Mouse (Mus musculus) CD8-positive naive resting alpha-beta T cell, adult 57 days (primary cell): ENCODE measurements around the gene Gm11639. TPM values are rescaled to one million over a fixed set of nuclear protein-coding genes. Genes with fewer than 3 reads are reported as not detected.

ENCODE experiments used
- total RNA-seq: library from RNA; stranded (reverse); gene quantifications from one replicate; pipeline ENCODE4 v1.2.4, GENCODE M21; 2023

Gene Gm11639
- not detected for total RNA-seq

DNA sequence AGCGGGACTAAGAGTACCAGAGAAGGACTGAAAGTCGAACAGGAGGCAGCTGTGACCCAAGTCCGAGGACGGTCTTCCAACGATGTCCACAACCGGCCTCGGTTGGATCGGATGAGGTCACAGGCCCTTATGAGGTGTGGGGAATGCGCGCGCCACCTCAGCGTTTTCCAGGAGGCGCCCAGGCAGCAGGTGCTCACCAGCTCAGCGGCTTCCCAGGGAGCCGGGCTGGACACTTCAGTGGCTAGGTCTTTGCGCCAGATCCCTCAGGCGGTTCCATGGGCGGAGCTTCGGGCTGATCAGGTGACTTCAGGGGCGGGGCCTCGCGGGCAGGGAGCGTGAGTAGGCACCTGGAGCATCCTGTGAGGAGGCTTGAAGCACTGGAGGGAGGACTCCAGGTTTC lies at the start of gene Gm11639:
Gm11639 (plus strand) TSS at position 160 of the 400 bp plus-strand sequence.

DNA sequence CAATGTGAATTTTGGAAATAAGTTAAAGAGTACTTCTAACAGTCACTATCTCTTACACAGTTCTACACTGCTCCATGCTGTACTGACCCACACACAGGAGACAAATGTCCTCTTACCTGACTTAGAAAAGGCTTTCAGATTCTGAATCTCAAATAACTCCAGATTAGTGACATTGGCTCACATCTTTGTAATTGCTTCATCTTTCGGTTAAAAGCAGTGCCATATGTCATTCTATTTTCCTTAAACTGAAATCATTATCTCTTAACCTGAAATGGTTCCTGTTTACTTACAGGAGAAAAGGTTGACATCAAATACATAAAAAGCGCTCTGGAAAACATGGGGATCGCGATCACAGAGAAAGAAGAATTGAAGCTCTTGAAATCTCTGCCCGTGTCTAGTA lies 377.8 kb downstream of the Gm11639 start, which contains the start of gene Efcab3:
Efcab3 (plus strand) TSS at position 301 of the 400 bp plus-strand sequence.

DNA sequence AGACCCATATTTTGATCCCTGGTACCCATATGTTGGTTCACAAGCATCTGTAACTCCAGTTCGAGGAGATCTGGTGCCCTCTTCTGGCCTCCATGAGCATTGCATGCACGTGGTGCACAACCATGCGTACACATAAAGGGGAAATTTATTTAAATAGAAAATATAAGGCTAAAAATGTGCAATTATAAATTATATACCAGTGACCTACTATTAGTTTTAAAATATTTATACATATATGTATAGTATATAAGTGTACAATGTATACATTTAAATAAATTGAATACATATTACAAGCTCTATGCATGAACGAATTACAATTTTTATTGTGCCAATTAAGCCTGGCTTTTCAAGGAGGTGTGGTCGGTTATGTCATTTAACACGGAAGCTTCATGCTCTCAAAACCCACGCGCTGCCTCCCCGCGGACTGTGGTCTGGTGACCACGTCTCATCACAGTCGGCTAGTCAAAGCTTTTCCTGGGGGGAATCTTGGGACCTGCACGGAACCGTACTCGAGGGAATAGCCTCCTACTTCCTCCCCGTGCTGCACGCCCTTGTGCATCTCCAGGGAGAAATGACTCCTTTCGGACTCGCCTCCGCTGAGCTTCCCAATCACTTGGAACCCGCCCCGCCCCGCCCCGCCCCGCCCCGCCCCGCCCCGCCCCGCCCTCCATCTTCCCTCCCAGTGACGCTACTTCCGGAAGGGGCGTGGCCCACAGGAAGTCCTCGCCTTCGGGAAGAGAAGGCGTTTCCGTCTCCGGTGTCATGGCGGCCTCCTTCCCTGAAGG lies 440.4 kb downstream of the Gm11639 start, which contains the start of gene Mettl2:
Mettl2 (plus strand) TSS at position 691 of the 785 bp plus-strand sequence.

DNA sequence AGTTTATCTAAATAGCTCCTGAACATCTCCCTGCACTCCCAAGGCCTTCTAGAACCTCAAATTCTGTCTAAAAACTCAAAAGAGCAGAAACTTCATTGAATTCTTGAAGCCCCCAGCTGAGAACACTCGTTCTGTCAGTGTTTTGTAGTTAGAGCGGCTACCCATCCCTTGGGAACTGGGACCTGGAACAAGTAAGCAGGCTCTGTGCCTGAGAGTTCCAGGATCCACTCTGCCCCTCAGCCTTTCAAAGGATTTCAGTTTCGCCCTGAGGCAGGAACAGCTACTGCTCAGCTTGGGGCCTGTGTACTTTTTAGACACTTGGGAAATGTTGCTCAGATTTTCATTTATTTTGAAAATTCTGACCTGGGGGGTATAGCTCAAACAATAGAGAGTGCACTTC lies 461.1 kb downstream of the Gm11639 start, which contains the start of gene Gm10842:
Gm10842 (plus strand) TSS at position 301 of the 400 bp plus-strand sequence.

Other genes starting within 250 kb of the Gm11639 start
- 113 TPM for gene Kansl1, start 216.8 kb upstream of the Gm11639 start, total RNA-seq
- 36.3 TPM for gene Cdc27, start 135.1 kb upstream of the Gm11639 start, total RNA-seq
- 5.5 TPM for gene Myl4, start 135.0 kb upstream of the Gm11639 start, total RNA-seq
- gene Itgb3, start 77.7 kb upstream of the Gm11639 start, total RNA-seq, result 45.8 TPM